Mouse (Mus musculus): ENCODE results near the gene Slc35b1. TPM values are rescaled to one million over a fixed set of nuclear protein-coding genes. Genes with fewer than 3 reads are reported as not detected.

Slc35b1 gene
- total RNA-seq, 2 experiments from 2014 or later = 38.7 to 42.3 TPM

DNA sequence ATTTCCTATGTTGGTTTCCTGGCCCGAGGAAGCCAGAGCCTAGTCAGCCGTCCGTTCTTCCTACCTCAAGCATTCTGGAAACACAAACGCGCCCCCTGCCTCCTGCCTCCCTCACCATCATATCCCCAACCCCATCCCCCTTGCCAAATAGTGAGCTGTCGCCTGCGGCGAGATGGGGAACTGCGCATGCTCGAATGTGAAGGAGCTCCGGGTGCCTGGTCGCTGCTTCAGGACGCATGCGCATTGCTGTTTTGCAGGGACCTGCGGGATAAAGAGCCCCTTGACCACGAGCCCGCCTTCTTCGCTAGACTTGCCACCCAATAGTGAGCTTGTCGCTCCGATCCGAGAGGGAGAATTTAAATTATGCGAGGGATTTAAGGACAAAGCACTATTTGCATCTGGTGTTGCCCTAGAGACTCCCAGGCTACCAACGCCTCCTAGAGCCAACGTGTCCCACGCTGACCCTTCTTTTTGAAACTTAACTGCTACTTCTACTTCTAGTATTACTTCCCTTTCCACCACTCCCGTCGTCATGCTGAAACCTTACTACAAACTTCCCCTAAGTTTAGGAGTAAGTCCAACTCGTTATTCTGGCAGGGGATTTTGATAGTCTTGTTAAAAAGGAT, 30.2 kb downstream of the Slc35b1 start:
- peak; percentile 86 for ATAC-seq (replicated peaks; ENCODE audit: low FRiP score, poor library complexity, severe bottlenecking)

DNA sequence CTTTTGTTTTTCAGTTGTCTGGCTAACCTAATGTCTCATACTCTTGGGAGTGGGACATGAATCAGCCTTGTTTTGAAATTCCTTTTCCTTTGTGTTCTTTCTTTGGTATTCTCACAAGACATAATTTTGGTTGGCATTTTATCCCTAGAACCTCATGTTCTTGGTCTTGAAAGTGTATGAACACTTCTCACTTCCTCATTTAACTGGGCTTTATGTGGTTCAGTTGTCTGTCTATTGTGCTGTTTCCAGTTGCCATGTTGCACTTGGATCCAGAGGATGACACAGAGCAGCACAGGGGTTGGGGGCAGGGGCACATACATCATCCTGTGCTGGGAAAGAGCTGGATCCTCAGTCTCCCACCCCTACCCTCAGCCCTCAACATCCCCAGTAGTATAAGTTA, 31.4 kb downstream of the Slc35b1 start:
- ATAC-seq (replicated peaks; ENCODE audit: low FRiP score, poor library complexity, severe bottlenecking) = no peak

DNA sequence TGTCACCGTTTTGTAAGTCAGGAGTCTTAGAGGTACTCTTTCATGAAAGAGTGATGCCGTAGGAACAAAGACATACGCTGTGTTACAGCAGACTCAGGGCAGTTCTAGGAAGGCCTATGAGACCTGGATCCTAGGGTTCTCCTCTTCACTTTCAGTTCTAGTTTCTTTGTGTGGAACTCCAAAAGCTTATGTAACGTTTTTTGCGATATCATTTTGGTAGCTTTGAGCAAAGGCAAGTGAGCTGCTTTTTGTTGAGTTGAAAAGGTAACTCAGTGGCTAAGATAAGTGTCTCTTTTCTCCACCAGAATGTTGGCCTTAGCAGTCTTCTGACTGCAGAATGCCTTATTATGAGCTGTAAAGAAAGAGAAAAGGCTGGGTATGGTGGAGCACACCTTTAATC, 32.8 kb downstream of the Slc35b1 start:
- ATAC-seq (replicated peaks; ENCODE audit: low FRiP score, poor library complexity, severe bottlenecking) = no peak

- ATAC-seq (replicated peaks; ENCODE audit: low FRiP score, poor library complexity, severe bottlenecking) = no peak
Observed at GRCm38 (mm10) chr11:95420880-95421435, 36.5 kb downstream of the Slc35b1 start.

DNA sequence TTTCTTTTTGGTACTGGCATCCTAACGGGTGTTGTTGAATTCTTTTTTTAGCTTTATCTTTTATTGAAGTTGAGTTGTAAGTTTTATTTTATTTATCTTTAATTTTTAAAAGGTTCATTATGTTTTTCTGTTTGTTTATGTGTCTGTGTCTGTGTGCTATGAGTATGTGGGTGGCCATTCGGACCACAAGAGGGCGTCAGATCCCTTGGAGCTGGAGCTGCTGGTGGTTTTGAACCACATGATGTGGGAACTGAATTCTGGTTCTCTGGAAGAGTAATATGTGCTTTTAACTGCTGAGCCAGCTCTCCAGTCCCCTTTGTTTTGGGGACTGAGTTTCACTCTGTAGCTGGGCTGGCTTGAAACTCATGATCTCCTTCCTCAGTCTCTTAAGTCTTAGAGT, 39.0 kb downstream of the Slc35b1 start:
- no peak for ATAC-seq (replicated peaks; ENCODE audit: low FRiP score, poor library complexity, severe bottlenecking)

DNA sequence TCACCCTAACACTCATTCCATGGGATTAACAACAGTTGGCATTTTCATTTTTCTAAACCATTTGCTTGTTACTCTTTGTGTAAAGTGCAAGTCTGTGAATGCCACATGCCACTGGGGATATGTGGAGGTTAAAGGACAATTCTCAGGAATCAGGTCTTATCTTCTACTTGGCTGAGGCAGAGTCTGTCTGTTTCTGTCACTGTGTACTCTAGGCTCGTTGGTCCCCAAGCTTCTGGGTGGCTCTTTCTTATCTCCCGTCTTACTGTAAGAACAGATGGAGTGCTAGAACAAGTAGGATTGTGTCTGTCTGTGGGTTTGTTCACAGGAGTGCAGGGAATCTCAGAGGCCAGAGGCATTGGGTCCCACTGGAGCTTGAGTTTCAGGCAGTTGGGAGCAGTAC, 46.9 kb downstream of the Slc35b1 start:
- ATAC-seq (replicated peaks; ENCODE audit: low FRiP score, poor library complexity, severe bottlenecking) = peak; percentile 36; the same call in 1 of the 2 replicates

DNA sequence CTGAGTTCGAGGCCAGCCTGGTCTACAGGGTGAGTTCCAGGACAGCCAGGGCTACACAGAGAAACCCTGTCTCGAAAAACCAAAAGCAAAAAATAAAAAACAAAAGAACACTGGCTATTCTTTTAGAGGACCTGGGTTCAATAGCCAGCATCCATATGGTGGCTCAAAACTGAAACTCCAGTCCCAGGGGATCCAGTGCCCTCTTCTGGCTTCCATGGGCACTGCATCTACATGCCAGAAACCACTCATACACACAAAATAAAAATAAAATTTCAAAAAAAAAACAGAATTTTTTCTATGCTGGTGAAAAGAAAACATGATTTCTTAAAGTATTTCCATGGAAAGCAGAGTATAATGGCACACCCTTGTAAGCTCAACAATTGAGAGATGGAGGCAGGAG, 47.7 kb downstream of the Slc35b1 start:
- 0 out of 2 replicates have a peak, but pooled peaks have one; percentile 67 for ATAC-seq (replicated peaks; ENCODE audit: low FRiP score, poor library complexity, severe bottlenecking)

Other genes with a start within 250 kb of the Slc35b1 start
- gene Dlx4, start 238.4 kb upstream of the Slc35b1 start, total RNA-seq (2015; ENCODE audit: low replicate concordance) = not detected in 2 replicates
- gene Dlx4, start 238.4 kb upstream of the Slc35b1 start, total RNA-seq (2017; ENCODE audit: low replicate concordance) = not detected in 2 replicates
- not detected in 2 replicates for gene Tac4, start 123.2 kb upstream of the Slc35b1 start, total RNA-seq (2015; ENCODE audit: low replicate concordance)
- gene Tac4, start 123.2 kb upstream of the Slc35b1 start, total RNA-seq (2017; ENCODE audit: low replicate concordance) = not detected in 2 replicates
- 94.3 and 127 TPM in 2 replicates for gene Kat7, start 74.4 kb upstream of the Slc35b1 start, total RNA-seq (2015; ENCODE audit: low replicate concordance)
- gene Kat7, start 74.4 kb upstream of the Slc35b1 start, total RNA-seq (2017; ENCODE audit: low replicate concordance) = 72.6 and 81.2 TPM in 2 replicates
- 340 and 347 TPM in 2 replicates for gene Fam117a, start 47.7 kb upstream of the Slc35b1 start, total RNA-seq (2015; ENCODE audit: low replicate concordance)
- gene Fam117a, start 47.7 kb upstream of the Slc35b1 start, total RNA-seq (2017; ENCODE audit: low replicate concordance) = 282 and 287 TPM in 2 replicates
- gene Spop, start 29.4 kb downstream of the Slc35b1 start, total RNA-seq (2015; ENCODE audit: low replicate concordance) = 57.3 and 75.5 TPM in 2 replicates
- 61.7 and 70.0 TPM in 2 replicates for gene Spop, start 29.4 kb downstream of the Slc35b1 start, total RNA-seq (2017; ENCODE audit: low replicate concordance)
- not detected in 2 replicates for gene Nxph3, start 129.9 kb downstream of the Slc35b1 start, total RNA-seq (2015; ENCODE audit: low replicate concordance)
- not detected in 2 replicates for gene Nxph3, start 129.9 kb downstream of the Slc35b1 start, total RNA-seq (2017; ENCODE audit: low replicate concordance)
- gene Ngfr, start 203.0 kb downstream of the Slc35b1 start, total RNA-seq (2015; ENCODE audit: low replicate concordance) = not detected in 2 replicates
- not detected in 2 replicates for gene Ngfr, start 203.0 kb downstream of the Slc35b1 start, total RNA-seq (2017; ENCODE audit: low replicate concordance)